Mouse (Mus musculus) midbrain, embryonic 14.5 days (tissue): ENCODE data around the gene Rab27a. TPM values are rescaled to one million over a fixed set of nuclear protein-coding genes. Genes with fewer than 3 reads are reported as not detected.
A peak's percentile ranks its signal among the peaks of the same experiment; 100 is the strongest.

Source experiments
- ATAC-seq: fragments of 200-750 bp; cut with Nextera tagmentation; 2 replicates; pipeline ENCODE4 v1.8.0; 2017; ENCODE audit warnings: moderate number of reproducible peaks, moderate library complexity; ENCODE audit not compliant: low FRiP score, low TSS enrichment
- DNase-seq: peaks from one replicate; pipeline ENCODE4 v3.0.0-alpha.2; 2015
- H3K27ac ChIP-seq: fragments of 300-500 bp; sonication (generic); replicated peaks from 2 replicates; pipeline ENCODE4 v1.5.1; 2014; ENCODE audit warnings: mild to moderate bottlenecking, low read depth, low read length, moderate library complexity
- H3K27me3 ChIP-seq: fragments of 300-500 bp; sonication (generic); 2 replicates; pipeline ENCODE4 v1.6.1; 2014; ENCODE audit warnings: low read length, control low read depth, mixed read lengths; ENCODE audit not compliant: control insufficient read depth, insufficient read depth
- H3K36me3 ChIP-seq: fragments of 300-500 bp; sonication (generic); 2 replicates; pipeline ENCODE4 v1.6.1; 2014; ENCODE audit warnings: low read length, control low read depth; ENCODE audit not compliant: control insufficient read depth, insufficient read depth
- H3K4me1 ChIP-seq: fragments of 300-500 bp; sonication (generic); 2 replicates; pipeline ENCODE4 v1.6.1; 2014; ENCODE audit warnings: mild to moderate bottlenecking, antibody characterized with exemption, low read length, control low read depth; ENCODE audit not compliant: control insufficient read depth, insufficient read depth
- H3K4me2 ChIP-seq: fragments of 300-500 bp; sonication (generic); 2 replicates; pipeline ENCODE4 v1.6.1; 2014; ENCODE audit warnings: mild to moderate bottlenecking, low read length, moderate library complexity
- H3K4me3 ChIP-seq: fragments of 300-500 bp; sonication (generic); replicated peaks from 2 replicates; pipeline ENCODE4 v1.5.1; 2014; ENCODE audit warnings: low read depth, low read length
- H3K9ac ChIP-seq: fragments of 300-500 bp; sonication (generic); replicated peaks from 2 replicates; pipeline ENCODE4 v1.6.1; 2014; ENCODE audit warnings: mild to moderate bottlenecking, low read length, moderate library complexity
- H3K9me3 ChIP-seq: fragments of 300-500 bp; sonication (generic); 2 replicates; pipeline ENCODE4 v1.6.1; 2016; ENCODE audit warnings: low read length, control low read depth, mixed read lengths; ENCODE audit not compliant: control insufficient read depth
- WGBS: fragments of 180-500 bp; shearing (Covaris S2); extraction: QIAGEN DNeasy Blood & Tissue Kit; methylation state at CpG from one replicate; pipeline ENCODE4 v1.1.7; 2014; 5-methylcytosine and 5-hydroxymethylcytosine counted together
- polyA plus RNA-seq: library from polyadenylated mRNA; unstranded; fragments of >200 nt; fragmentation: Nextera tagmentation; extraction: Ambion mirVana; gene quantifications from 2 replicates; pipeline ENCODE4 v1.2.1, GENCODE M21; 2014

The Rab27a gene
- polyA plus RNA-seq, 1 experiment from 2014 or later, result 0.74 TPM

- H3K9ac ChIP-seq, result no peak overlapping the region
- H3K9me3 ChIP-seq, result no peaks in the 10 kb centered on the region
- no peaks in the 10 kb centered on the region; the same call in 1 of the 2 replicates for H3K4me1 ChIP-seq
- WGBS, result 77% methylated on average over 10 of the region's 10 CpGs
- no peak overlapping the region for H3K4me2 ChIP-seq
- no peak overlapping the region for H3K4me3 ChIP-seq
- H3K36me3 ChIP-seq, result no peaks in the 10 kb centered on the region
- ATAC-seq (no peak), DNase-seq (no peak)
- no peaks in the 10 kb centered on the region for H3K27me3 ChIP-seq
- H3K27ac ChIP-seq, result no peak overlapping the region
Measured at GRCm38 (mm10) chr9:73055441-73055911, 10.8 kb downstream of the Rab27a start.

GRCm38 (mm10) chr9:73059224-73059623 is 14.6 kb downstream of the Rab27a start:
- H3K27me3 ChIP-seq, result no peaks in the 10 kb centered on the region
- no peak overlapping the region for H3K27ac ChIP-seq
- no peak for DNase-seq
- no peaks in the 10 kb centered on the region for H3K4me1 ChIP-seq
- ATAC-seq, result no peak
- WGBS, result 86% methylated on average over 4 of the region's 4 CpGs
- no peaks in the 10 kb centered on the region for H3K36me3 ChIP-seq
- H3K4me2 ChIP-seq, result no peak overlapping the region
- H3K4me3 ChIP-seq, result no peak overlapping the region
- H3K9me3 ChIP-seq, result no peaks in the 10 kb centered on the region
- H3K9ac ChIP-seq, result no peak overlapping the region

GRCm38 (mm10) chr9:73063621-73064290 is 19.1 kb downstream of the Rab27a start:
- peak; percentile 24 for DNase-seq
- Histone ChIP-seq H3K9ac (no peak overlapping the region), H3K4me3 (no peak overlapping the region), H3K4me2 (peak overlapping the region; percentile 30; the same call in 1 of the 2 replicates), H3K27ac (no peak overlapping the region), H3K27me3 (no peaks in the 10 kb centered on the region), H3K9me3 (no peaks in the 10 kb centered on the region), H3K36me3 (no peaks in the 10 kb centered on the region), H3K4me1 (0 out of 2 replicates have a peak, but pooled peaks cover 4% of the 10 kb centered on the region)
- no peak for ATAC-seq
- WGBS, result 39% methylated on average over 15 of the region's 15 CpGs

GRCm38 (mm10) chr9:73067086-73067485 is 22.4 kb downstream of the Rab27a start:
- peak; percentile 42 for DNase-seq
- Histone ChIP-seq H3K9me3 (no peaks in the 10 kb centered on the region), H3K9ac (no peak overlapping the region), H3K27me3 (no peaks in the 10 kb centered on the region), H3K4me3 (no peak overlapping the region), H3K27ac (no peak overlapping the region), H3K4me1 (0 out of 2 replicates have a peak, but pooled peaks cover 4% of the 10 kb centered on the region), H3K36me3 (no peaks in the 10 kb centered on the region), H3K4me2 (peak overlapping the region; percentile 16; the same call in 1 of the 2 replicates)
- WGBS, result 35% methylated on average over 10 of the region's 10 CpGs
- ATAC-seq, result no peak

GRCm38 (mm10) chr9:73068230-73068679 is 23.6 kb downstream of the Rab27a start:
- H3K9me3 ChIP-seq, result no peaks in the 10 kb centered on the region
- DNase-seq (no peak), ATAC-seq (no peak)
- no peak overlapping the region for H3K27ac ChIP-seq
- no peak overlapping the region for H3K9ac ChIP-seq
- no peak overlapping the region for H3K4me2 ChIP-seq
- 0 out of 2 replicates have a peak, but pooled peaks cover 4% of the 10 kb centered on the region for H3K4me1 ChIP-seq
- 76% methylated on average over 6 of the region's 6 CpGs for WGBS
- H3K27me3 ChIP-seq, result no peaks in the 10 kb centered on the region
- no peak overlapping the region for H3K4me3 ChIP-seq
- no peaks in the 10 kb centered on the region for H3K36me3 ChIP-seq

GRCm38 (mm10) chr9:73068688-73069087 is 24.0 kb downstream of the Rab27a start:
- no peak overlapping the region for H3K4me2 ChIP-seq
- H3K4me3 ChIP-seq, result no peak overlapping the region
- ATAC-seq (no peak), DNase-seq (no peak)
- no peaks in the 10 kb centered on the region for H3K27me3 ChIP-seq
- no peak overlapping the region for H3K27ac ChIP-seq
- no peaks in the 10 kb centered on the region for H3K9me3 ChIP-seq
- no peaks in the 10 kb centered on the region for H3K36me3 ChIP-seq
- H3K4me1 ChIP-seq, result 0 out of 2 replicates have a peak, but pooled peaks cover 4% of the 10 kb centered on the region
- no peak overlapping the region for H3K9ac ChIP-seq
- 93% methylated on average over 6 of the region's 6 CpGs for WGBS

- Histone ChIP-seq H3K4me3 (no peak overlapping the region), H3K9me3 (no peaks in the 10 kb centered on the region), H3K27me3 (no peaks in the 10 kb centered on the region), H3K27ac (no peak overlapping the region), H3K36me3 (no peaks in the 10 kb centered on the region), H3K9ac (no peak overlapping the region), H3K4me2 (no peak overlapping the region), H3K4me1 (0 out of 2 replicates have a peak, but pooled peaks cover 4% of the 10 kb centered on the region)
- no peak for DNase-seq
- WGBS, result 78% methylated on average over 10 of the region's 10 CpGs
- no peak for ATAC-seq
Measured at GRCm38 (mm10) chr9:73070971-73071659, 26.5 kb downstream of the Rab27a start.

- Histone ChIP-seq H3K4me3 (no peak overlapping the region), H3K27ac (no peak overlapping the region), H3K27me3 (no peaks in the 10 kb centered on the region), H3K4me2 (no peak overlapping the region), H3K9ac (no peak overlapping the region), H3K9me3 (no peaks in the 10 kb centered on the region), H3K36me3 (no peaks in the 10 kb centered on the region), H3K4me1 (no peaks in the 10 kb centered on the region)
- ATAC-seq (no peak), DNase-seq (no peak)
- 85% methylated on average over 8 of the region's 8 CpGs for WGBS
Measured at GRCm38 (mm10) chr9:73072426-73072825, 27.8 kb downstream of the Rab27a start.
